Mouse (Mus musculus): ENCODE measurements around the gene Agmat.
"Not testable (repeated sequence)": the region's sequence is repeated elsewhere in the genome, so short reads cannot be mapped to it uniquely, and the experiment has no call there.

Agmat gene

DNA sequence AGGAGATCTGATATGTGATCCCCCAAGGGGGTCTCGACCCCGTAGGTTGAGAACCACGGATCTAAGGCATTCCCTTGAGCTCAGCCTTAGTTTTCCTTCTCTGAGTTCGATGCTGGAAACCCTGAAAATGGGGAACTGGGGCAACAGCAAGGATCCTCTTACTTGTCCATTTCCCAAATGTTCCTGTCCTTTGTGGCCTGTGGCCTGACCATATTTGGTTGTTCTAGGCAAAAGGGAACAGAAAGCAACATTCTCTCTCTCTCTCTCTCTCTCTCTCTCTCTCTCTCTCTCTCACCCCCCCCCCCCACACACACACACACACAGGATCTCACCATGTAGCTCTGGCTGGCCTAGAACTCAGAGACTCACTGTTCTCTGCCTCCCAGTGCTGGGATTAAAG is 9.6 kb upstream of the Agmat start:
- DNase-seq = no peak

DNA sequence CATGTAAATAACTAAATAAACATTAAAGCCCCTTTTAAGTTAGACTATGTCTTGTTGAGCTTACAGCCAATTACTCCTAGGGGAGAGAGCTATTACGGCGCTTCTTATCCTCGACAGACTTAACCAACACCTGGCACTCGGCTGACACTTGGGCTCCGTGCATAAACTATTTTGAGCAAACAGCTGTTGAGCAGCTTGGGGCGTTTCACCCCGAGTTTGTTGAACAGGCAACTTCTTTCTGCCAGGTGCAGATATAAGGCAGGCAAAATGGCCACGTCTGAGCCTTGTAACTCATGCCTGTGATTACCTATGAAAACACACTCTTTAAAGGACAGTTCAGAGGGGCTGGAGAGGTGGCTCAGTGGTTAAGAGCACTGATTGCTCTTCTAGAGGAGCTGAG is 8.5 kb upstream of the Agmat start:
- no peak for DNase-seq

DNA sequence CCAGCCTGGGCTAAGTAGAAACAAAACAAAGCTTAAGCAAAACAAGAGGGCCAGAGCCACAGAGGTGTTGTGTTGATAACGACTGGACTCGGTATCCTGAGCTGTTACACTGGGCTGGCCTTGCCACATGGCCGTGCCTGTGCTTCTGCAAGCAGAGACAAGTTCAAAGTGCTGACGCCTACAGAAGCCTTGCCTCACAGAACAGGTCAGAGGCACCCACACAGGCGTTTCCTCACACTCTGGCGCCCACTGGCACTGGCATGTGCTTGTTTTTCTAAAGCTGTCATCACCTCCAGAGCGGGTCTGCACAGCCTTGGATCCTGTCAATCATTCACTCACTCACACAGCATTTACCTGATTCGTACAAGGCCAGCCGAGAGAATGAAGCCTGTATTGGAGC is 4.6 kb upstream of the Agmat start:
- peak; percentile 89 for DNase-seq

DNA sequence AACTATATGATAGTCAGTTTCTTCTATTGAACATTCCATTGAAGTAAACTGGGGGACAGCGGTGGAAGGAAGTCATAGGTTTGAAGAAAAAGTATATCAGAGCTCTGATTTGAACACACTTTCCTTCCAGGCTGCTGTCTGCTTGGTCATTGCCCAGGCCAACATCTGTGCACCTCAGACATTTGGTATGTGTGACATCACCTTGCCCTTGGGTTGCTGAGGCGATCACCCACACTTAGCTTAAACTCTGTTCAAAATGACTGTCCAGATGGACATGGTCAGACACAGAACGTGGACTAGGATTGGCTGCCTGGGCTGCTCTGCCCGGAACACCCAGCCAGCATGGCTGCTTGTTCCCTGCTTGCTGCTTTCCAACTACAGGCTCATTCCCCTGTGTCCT is 4.1 kb upstream of the Agmat start:
- DNase-seq = no peak

DNA sequence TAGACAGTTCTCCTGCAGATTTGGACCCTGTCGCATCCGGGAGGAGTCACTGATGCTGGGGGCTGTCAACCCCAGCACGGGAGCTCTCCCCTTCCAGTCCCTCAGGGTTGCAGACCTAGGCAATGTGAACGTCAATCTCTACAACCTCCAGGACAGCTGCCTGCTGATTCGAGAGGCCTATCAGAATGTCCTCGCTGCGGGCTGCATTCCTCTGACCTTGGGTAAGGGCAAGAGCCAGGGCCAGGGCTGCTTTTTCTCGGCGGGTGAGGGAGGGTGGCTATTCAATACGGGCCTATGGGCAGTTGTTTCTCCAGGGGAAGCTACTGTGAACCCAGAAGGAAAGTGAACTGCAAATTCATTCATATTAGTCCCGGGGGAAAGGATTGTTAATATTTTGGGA is 3.1 kb downstream of the Agmat start:
- peak; percentile 94 for DNase-seq

DNA sequence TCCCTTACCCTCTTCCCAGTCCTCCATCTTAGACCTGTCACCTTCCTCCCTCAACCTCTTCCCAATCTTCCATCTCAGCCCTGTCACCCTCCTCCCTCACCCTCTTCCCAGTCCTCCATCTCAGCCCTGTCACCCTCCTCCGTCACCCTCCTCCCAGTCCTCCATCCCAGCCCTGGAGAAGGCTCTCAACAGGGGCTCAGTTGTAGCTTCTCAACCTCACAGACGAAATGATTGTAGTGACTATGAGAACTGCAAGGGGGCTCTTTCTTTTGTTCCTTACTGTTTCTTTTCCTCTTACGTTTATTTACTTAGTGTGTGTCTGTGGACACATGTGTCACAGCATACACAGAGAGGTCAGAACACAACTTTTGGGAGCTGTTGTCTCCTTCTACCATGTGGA is 4.4 kb downstream of the Agmat start:
- no peak for DNase-seq

DNA sequence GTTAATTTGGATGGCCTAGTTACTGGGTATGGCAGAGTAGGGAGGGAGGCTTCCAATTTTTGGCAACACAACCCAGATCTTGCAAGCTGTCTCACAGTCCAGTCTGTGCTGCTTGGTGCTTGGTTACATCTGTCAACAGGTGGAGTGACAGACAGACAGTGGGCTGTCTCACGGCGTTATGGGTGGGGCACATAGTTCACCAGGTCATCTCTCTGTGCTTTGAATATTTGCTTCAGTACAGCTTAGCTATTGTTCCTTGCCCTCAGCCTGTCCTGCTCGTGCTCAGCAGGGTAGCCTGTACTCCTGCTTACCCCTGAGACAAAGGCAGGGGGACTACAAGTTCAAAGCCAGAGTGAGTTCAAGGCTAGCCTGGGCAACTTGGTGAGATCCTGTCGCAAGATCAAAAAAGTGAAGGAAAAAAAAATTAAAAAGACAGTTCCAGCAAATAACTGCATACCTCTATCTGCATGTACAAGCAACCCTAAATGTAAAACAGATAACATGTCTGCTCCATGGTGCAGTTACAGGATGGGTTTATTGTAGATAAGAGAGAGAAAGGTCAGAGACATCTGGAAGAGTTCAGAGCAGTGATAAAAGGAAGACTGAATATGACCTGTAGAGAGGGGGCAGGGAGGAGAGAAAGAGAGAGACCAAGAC is 5.1 kb downstream of the Agmat start:
- peak; percentile 89 for DNase-seq

DNA sequence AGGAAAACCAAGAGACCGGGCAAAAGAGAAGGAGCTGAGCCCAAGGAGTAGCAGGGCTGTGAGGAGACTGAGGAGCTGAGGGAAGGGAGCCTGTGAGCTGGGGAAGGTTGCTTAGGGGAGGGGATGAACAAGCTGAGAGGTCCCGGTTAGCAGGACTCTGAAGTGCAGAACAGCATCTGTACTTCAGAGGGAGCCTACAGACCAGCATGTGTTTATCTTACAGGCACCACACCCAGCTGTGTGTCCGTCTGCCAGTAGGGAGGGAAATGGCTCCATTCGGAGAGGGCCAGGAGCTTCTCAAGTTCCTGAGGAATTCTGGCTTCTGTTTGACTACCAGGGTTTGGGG is 5.6 kb downstream of the Agmat start:
- peak; percentile 93 for DNase-seq

DNA sequence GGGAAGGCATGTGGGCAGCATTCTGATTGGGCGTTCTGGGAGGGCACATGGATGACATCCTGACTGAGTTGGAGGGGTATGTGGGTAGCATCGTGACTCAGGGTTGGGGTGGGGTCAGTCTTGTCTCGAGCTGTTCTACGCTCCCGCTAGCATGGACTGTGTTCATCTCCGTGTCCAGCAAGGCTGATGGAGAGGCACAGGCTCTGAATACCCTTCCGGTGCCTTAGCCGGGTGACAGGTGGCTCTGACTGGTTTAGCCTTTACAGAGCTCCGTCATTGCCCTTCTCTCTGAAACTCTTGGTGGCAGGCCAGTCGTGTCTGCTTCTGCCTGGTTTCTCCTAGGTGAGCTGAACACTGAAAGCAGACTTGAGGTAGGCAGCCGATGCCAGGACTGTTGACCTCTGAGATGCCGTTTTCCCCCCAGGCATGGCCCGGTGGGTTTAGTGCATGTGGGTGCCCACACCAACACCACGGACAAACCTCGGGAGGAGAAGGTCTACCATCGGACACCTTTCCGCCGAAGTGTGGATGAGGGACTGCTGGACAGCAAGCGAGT is 9.0 kb downstream of the Agmat start:
- peak; percentile 82 for DNase-seq

DNA sequence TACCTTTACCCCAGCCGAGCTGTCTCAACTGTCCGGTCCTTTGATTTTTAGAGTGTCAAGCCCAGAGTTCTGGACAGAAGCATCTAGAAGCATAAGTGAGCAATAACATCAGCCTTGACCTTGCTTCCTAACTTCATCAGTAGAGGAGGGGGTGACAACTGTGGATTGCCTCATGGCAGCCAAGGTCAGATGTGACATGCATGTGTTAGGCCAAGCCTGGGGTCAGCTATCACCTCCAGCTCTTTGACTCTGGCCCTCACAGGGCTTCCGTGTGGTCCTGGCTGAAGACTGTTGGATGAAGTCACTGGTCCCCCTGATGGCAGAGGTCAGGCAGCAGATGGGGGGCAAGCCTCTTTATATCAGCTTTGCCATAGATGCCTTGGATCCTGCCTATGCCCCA is 10.7 kb downstream of the Agmat start:
- DNase-seq = no peak

DNA sequence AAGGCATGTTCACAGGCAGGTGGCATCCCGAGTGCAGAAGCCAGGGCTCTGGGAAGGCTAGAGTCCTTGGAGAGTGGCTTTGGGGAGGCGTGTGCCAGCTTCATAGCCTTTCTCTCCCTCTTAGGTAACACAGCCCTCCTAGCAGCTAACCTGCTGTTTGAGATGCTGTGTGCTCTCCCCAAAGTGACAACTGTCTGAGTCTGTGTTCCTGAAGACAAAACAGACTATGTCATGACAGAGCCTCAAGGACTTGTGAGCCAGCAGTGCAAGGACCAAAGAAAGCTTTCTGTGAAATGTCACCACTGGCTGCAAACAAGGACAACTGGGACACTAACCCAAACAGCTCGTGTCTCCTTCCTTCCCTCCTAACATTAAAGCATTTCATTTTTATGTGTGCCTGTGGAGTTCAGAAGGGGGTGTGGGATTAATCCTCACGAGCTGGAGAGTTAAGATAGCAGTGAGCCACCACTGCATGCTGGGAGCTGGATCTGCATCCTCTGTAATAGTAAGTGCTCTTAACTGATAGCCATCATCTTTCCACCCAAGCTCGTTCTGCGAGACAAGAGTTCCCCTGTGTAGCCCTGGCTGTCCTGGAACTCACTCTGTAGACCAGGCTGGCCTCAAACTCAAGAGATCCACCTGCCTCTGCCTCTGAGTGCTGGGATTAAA is 12.5 kb downstream of the Agmat start:
- no peak for DNase-seq

DNA sequence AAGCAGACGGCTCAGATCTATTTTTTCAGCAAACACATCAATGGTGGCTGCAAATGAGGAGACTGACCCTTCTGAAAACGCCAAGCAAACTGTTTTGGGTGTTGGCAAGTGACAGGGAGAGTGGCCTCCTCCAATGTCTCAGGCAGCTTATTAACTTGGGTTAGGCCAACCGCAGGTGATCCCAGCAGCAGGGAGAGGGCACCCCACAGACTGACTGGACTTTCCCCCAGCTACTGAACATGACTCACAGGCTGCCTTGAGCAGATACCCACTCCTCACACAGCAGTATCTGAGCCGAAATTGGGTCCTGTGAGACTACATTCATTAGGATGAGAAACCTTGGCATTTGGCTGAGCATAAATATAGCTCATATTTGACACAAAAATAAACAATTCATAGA is 14.5 kb downstream of the Agmat start:
- DNase-seq = no peak

DNA sequence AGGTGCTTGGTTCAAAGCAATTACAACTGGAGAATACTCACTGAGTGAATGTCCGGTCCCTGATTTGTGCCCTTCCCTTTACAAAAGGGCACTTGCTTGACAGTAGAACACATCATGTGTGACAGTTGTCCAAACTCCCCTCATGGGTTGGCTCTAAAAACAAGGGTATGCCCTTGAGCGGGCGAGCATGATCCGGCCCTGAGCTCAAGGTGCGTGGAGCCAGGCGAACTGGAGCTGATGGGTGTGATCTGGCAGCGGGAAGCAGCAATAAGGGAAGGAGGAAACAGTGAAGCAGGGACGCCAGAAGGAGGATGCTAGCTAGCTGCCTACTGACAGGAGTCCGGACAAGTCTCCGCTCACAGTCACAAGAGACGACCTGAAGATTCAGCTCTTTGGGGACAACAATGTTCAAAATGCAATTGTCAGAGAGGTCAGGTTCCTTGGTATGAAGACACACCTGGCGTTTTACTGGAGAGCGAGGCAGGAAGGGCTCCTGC is 15.7 kb downstream of the Agmat start:
- DNase-seq = peak; percentile 90

DNA sequence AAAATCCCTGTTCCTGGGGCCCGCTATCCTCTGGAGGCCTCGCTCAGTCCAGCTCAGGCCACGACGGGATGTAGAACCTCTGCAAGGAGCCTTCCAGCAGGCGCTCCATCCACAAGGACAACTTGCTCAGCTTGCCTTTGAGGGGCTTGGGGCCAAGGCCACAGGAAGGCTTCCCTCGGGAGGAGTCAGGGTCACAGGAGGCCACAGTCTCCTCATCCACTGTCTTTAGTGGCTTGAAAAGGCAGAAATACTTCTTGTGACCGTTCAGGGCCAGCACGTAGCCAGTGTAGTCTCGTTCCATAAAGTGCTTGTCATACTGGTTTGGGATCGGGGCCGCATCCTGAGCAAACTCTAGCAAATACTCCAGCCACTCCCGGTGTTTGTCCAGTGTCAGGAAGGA is 17.0 kb downstream of the Agmat start:
- peak; percentile 89 for DNase-seq

DNA sequence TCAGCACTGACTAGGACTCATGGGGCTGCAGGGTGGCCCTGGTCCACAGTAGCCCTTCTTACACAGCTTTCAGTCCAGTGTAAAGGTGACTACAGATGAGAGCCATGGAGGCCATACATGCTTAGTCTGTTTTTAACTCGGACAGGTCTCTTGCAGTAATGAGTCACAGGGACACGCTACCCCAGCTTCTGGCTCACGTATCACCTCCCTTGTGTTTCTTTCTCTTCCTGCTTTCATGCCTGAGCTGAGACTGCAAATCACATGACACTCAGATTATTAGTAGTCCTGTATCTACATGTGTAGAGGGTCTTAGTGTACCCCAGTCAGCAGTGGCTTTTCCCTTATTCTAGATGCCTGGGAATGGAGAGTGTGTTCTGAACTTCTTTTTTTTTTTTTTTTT is 18.5 kb downstream of the Agmat start:
- DNase-seq = no peak

DNA sequence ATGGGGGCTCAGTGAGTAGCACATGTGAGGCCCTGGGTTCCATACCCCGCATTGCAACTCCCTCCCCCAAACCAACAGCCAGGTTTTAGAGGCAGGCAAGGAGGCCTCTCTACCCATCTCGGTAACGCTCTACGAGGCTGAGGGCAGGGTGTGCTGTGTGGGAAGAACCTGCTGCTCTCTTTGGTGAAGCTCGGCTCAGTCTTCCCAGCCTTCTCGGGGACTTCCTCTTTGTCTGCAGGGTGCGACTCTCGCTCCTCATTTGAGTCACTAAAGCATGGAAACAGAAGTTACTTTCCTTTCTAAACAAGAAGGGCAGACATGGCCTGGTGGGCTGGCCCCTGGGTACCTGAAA is 19.8 kb downstream of the Agmat start:
- DNase-seq = peak; percentile 96

DNA sequence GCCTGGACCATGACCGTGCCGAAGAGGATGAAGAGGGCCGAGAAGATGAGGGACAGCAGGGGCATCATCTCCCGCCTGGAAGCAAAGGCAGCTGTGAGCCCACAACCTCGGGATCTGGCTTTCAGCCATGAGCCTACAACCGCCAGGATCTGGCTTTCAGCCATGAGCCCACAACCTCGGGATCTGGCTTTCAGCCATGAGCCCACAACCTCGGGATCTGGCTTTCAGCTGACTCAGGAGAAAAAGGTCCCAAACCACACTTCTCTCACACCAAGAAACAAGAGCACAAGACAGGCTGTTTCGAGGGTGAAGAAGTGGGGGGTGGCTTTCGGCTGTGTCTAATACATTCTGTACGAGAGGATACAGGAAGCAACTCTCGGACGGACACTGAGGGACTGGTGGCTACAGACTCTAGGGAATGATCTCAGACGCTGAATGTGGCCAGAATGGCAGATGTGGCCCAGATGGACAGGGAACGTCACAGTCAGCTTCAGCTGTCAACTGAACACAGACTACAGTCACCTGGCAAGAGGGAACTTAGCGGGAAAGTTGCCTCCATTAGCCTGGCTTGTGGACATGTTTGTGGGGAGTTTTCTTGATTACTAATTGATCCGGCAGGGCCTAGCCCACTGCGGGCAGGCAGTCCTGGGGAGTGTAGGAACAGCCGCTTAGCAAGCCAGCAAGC is 20.3 kb downstream of the Agmat start:
- no peak for DNase-seq

DNA sequence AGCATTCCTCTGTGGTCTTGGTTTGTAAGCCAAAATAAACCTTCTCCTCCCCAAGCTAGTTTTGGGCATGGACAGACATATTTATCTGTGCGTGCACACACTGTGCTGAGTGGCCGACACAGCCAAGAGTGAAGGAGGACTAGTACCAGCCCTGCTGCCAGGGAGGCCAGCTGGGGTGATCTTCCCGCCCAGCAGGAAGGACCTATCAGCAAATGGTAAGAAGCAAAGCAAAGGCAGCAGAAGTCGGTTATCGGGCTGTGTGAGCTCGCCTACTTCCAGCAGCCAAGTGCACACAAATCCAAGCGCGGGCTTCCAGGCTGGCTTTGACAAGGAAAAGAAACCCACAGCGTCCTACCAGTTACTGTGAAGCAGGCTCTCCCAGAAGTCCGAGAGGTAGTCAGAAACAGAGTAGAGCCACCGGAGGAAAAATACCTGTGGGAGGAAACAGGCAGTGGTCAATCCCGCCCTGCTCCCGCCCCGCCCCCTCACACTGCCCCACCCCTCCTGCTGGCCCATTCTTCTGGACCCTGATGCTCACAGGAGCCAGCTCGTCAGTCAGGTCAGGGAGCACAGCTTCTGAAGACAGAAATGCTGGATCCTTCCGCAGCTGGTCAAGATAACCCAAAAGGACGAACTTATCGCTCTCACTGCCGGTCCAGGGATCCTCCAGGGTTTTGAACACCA is 21.0 kb downstream of the Agmat start:
- DNase-seq = peak; percentile 99

DNA sequence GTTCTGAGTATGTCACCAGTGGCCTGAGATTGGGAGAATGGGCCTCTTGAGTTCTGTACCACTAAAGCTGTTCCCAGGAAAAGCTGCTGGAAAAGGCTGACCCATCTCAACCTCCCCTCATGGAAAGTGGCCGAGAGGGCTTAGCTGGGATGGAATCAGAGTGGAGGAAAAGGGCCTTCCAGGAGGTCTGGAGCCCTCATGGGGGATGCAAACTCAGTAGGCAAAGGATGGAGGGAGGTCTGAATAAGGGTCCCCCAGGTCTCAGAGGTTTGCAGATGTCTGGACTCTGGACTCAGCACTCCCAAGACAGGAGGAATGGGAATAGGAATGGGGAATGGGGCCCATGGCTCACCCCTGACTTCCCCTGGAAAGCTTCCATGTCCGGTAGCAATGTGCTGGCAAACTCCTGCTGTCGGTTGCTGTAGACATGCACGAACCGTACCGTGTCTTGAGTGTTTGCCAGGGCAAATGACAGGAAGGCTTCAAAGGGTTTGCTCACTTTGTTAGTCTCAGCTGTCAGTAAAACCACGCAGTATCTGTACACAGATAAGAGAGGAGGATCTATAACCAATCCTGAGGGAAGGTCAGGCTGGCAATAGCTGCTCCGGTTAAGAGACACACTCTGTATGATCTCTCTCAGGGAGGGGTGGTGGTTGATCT is 23.2 kb downstream of the Agmat start:
- DNase-seq = peak; percentile 91

DNA sequence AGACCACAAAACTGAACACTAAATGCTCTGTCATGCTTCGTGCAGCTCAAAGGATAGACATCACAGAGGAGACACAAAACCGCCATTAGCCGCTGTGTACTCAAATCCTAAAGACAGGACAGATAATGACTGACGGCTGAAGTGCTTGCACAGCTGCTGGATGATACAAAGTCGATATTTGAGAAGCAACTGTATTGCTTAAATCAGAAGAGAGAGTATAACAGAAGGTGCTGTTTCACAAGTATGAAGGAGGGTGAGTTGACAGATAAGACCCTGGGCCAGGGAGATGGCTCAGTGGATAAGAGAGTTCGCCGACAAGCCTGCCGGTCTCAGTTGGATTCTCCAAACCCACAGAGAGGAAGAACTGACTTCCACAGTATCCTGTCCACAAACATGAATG is 25.4 kb downstream of the Agmat start:
- DNase-seq = no peak

DNA sequence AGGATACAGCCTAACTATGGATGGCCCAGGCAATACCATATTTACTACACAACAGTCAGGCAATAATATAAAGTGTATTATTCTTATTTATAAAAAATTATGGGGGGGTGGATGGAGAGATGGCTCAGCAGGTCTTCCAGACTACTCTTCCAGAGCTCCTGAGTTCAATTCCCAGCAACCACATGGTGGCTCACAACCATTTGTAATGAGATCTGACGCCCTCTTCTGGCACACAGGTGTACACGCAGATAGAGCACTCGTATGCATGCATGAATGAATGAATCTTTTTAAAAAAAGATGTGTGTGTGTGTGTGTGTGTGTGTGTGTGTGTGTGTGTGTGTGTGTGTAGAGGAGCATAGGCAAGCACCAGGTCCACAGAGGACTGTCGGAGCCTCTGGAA is 26.5 kb downstream of the Agmat start:
- not testable (repeated sequence) for DNase-seq

DNA sequence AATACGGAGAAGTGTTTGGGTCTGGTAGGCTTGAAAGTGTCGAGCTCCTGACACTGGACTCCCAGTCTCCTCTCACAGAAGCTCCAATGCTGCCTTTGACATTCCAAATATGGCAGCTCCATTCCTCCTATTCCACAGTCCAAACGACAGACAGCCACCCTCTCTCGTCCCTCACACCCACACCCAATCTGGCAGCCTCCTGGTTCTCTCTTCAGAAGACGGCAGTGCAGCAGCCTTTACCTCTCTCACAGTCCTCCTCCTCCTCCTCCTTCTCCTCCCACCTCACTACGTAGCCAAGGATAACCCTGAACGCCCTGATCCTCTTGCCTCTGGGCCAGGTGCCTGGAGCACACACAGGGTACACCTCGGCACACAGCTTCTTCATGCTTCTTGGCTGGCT is 33.4 kb downstream of the Agmat start:
- DNase-seq = no peak

Measured in heart, adult 11 months (tissue).